Mouse (Mus musculus) heart, embryonic 16.5 days (tissue): ENCODE results near the gene Dock9. TPM values are rescaled to one million over a fixed set of nuclear protein-coding genes. Genes with fewer than 3 reads are reported as not detected.

Experiments
- ATAC-seq: fragments of 200-750 bp; cut with Nextera tagmentation; replicated peaks from 2 replicates; pipeline ENCODE4 v1.8.0; 2017; ENCODE audit warnings: moderate number of reproducible peaks; ENCODE audit not compliant: insufficient read depth, low FRiP score; ENCODE audit errors: extremely low read depth
- H3K27ac ChIP-seq: fragments of 300-500 bp; sonication (generic); 2 replicates; pipeline ENCODE4 v1.5.1; 2014; ENCODE audit warnings: mild to moderate bottlenecking, low read length, control low read depth, moderate library complexity
- H3K27me3 ChIP-seq: fragments of 300-500 bp; sonication (generic); 2 replicates; pipeline ENCODE4 v1.6.1; 2014; ENCODE audit warnings: low read length, mixed read lengths; ENCODE audit not compliant: control insufficient read depth, insufficient read depth
- H3K36me3 ChIP-seq: fragments of 300-500 bp; sonication (generic); 2 replicates; pipeline ENCODE4 v1.6.1; 2014; ENCODE audit not compliant: control insufficient read depth, insufficient read depth
- H3K4me1 ChIP-seq: fragments of 300-500 bp; sonication (generic); 2 replicates; pipeline ENCODE4 v1.6.1; 2014; ENCODE audit warnings: low read length, mixed read lengths; ENCODE audit not compliant: control insufficient read depth, insufficient read depth
- H3K4me2 ChIP-seq: fragments of 300-500 bp; sonication (generic); 2 replicates; pipeline ENCODE4 v1.6.1; 2014; ENCODE audit warnings: low read depth, mild to moderate bottlenecking, control low read depth, low read length
- H3K4me3 ChIP-seq: fragments of 300-500 bp; sonication (generic); 2 replicates; pipeline ENCODE4 v1.5.1; 2014; ENCODE audit warnings: mild to moderate bottlenecking, control low read depth, low read length
- H3K9ac ChIP-seq: fragments of 300-500 bp; sonication (generic); 2 replicates; pipeline ENCODE4 v1.6.1; 2014; ENCODE audit warnings: low read length, control low read depth
- H3K9me3 ChIP-seq: fragments of 300-500 bp; sonication (generic); replicated peaks from 2 replicates; pipeline ENCODE4 v1.6.1; 2016; ENCODE audit warnings: low read length; ENCODE audit not compliant: control insufficient read depth
- WGBS: fragments of 180-500 bp; shearing (Covaris S2); extraction: QIAGEN DNeasy Blood & Tissue Kit; methylation state at CpG from one replicate; pipeline ENCODE4 v1.1.7; 2014; 5-methylcytosine and 5-hydroxymethylcytosine counted together
- polyA plus RNA-seq: library from polyadenylated mRNA; unstranded; fragments of >200 nt; fragmentation: Nextera tagmentation; extraction: Ambion mirVana; gene quantifications from 2 replicates; pipeline ENCODE4 v1.2.1, GENCODE M21; 2015

Dock9 gene
- polyA plus RNA-seq: 5.1 and 6.0 TPM in 2 replicates

DNA sequence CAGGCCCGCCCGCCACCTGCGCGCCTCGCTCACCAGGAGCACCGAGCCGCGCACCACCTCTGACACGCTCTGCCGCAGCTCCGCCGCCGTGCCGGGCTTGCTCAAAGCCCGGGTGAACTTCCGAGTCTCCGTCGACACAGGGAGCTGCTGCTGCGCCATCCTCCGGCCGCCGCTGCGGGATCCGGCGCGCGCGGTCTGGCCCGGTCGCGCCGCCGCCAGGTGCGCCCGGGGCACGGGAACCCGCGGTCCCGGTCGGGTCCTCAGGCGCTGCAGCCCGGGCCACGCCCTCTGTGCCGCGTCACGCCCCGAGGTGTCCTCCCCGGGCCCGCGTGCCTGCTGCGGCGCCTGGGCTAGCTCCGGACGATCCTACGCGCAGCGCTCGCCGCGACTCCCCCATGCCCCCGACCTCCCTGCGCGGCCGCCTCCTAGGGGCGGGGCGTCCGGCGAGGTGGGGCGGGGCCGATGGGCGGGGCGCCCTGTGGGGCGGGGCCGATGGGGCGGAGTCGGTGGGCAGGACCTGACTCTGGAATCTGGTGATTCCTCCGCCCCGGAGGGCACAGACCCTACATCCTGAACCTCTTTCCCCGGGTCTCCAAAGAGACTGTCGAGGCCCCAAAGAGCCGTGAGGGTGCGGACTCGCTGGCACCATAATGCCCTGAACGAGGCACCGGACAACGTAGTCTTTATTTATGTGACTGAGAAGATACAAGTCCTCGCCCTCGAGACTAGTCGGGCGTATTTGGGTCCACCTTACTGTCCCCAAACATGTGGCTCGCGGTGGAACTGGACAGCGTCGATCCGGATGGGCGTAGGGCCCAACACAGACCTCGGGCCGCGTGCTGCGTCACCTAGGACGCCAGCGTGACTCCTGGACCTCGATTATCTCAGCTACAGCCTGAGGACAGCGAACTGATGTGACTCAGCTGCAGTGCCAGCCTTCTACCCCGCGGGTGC, at the start of gene Dock9:
TSS of gene Dock9 (minus strand) at position 381 of the 954 bp plus-strand sequence.
- Histone ChIP-seq H3K27me3 (0 out of 2 replicates have a peak, but pooled peaks cover 2% of the 10 kb centered on the region), H3K9ac (peak within 1 kb of the TSS; percentile 74), H3K4me1 (peaks cover 3% of the 10 kb centered on the region; the same call in 1 of the 2 replicates), H3K4me3 (peak within 1 kb of the TSS; percentile 80), H3K27ac (peak within 1 kb of the TSS; percentile 84), H3K36me3 (no peaks in the 10 kb centered on the region), H3K4me2 (peak within 1 kb of the TSS; percentile 94), H3K9me3 (no peaks in the 10 kb centered on the region)
- peak; percentile 89 for ATAC-seq
- 0% methylated on average over 90 of the region's 106 CpGs for WGBS

- 71% methylated on average over 8 of the region's 8 CpGs for whole genome bisulfite sequencing
- Histone ChIP-seq H3K27ac (no peak overlapping the region), H3K4me3 (no peak overlapping the region), H3K4me1 (no peaks in the 10 kb centered on the region), H3K36me3 (no peaks in the 10 kb centered on the region), H3K9ac (no peak overlapping the region), H3K27me3 (no peaks in the 10 kb centered on the region), H3K9me3 (peaks cover 6% of the 10 kb centered on the region; the same call in 1 of the 2 replicates), H3K4me2 (no peak overlapping the region)
- ATAC-seq: no peak
These were observed 46.8 kb upstream of the Dock9 start for GRCm38 (mm10) chr14:121844486-121844885.

GRCm38 (mm10) chr14:121840217-121840616, 42.6 kb upstream of the Dock9 start:
- Histone ChIP-seq H3K9ac (no peak overlapping the region), H3K36me3 (no peaks in the 10 kb centered on the region), H3K27me3 (no peaks in the 10 kb centered on the region), H3K4me1 (no peaks in the 10 kb centered on the region), H3K4me3 (no peak overlapping the region), H3K4me2 (no peak overlapping the region), H3K9me3 (peaks cover 25% of the 10 kb centered on the region), H3K27ac (no peak overlapping the region)
- 88% methylated on average over 8 of the region's 8 CpGs for WGBS
- no peak for ATAC-seq

DNA sequence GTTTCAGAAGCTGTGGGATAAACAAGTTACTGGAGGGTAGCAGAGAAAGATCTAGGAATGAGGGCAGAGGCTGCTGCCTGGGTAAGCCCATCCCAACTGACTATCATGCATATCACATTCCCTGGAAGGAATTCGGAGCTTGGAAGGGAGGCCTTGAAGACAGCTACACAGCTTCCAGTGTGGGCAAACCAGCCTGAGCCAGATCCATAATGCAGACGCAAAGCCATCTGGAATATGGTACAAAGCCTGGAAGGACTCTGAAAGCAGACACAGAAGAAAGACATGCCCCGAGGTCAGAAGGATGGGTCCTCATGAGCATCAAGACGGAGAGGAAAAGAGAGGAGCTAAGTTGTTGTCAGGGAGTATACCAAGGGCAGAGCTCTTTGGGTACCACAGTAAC, 40.5 kb upstream of the Dock9 start:
- H3K27me3 ChIP-seq: no peaks in the 10 kb centered on the region
- H3K27ac ChIP-seq: no peak overlapping the region
- no peaks in the 10 kb centered on the region for H3K4me1 ChIP-seq
- H3K4me2 ChIP-seq: no peak overlapping the region
- peaks cover 30% of the 10 kb centered on the region for H3K9me3 ChIP-seq
- H3K36me3 ChIP-seq: no peaks in the 10 kb centered on the region
- H3K9ac ChIP-seq: no peak overlapping the region
- 88% methylated on average over 4 of the region's 4 CpGs for WGBS
- no peak overlapping the region for H3K4me3 ChIP-seq
- no peak for ATAC-seq

GRCm38 (mm10) chr14:121833001-121833520, 35.4 kb upstream of the Dock9 start:
- no peaks in the 10 kb centered on the region for H3K4me1 ChIP-seq
- H3K36me3 ChIP-seq: no peaks in the 10 kb centered on the region
- ATAC-seq: no peak
- WGBS: 73% methylated on average over 2 of the region's 2 CpGs
- no peaks in the 10 kb centered on the region for H3K27me3 ChIP-seq
- H3K27ac ChIP-seq: no peak overlapping the region
- H3K9me3 ChIP-seq: peaks cover 13% of the 10 kb centered on the region
- no peak overlapping the region for H3K4me2 ChIP-seq
- no peak overlapping the region for H3K4me3 ChIP-seq
- H3K9ac ChIP-seq: no peak overlapping the region

DNA sequence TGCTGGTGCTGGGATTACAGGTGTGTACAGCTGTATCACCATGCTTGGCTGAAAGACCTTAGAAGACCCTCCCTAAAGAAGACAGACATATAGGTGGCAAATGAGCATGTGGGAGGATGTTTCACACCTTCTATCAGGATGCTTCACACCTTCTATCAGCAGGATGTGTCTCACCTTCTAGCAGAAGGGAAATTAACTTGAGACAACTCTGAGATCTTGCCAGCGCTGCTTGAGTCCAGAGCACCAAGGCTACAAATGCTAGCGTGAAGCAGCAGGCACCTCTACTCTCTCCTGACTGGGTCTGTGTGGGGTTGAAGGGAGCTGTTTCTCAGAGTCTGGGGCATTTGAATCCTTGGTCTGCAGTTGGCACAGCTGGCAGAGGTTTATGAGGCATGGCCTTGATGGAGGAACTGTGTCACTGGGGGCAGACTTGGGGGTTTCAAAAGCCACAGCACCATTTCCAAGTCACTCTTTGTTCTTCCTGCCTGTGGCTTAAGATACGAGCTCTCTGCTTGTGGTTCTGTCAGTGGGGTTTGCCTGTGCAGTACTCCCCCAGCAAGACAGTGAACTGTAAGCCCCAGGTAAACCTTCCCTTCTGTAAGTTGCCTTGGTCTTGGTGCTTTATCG, 32.3 kb upstream of the Dock9 start:
- 68% methylated on average over 4 of the region's 4 CpGs for WGBS

GRCm38 (mm10) chr14:121827091-121827490, 29.5 kb upstream of the Dock9 start:
- H3K4me2 ChIP-seq: no peak overlapping the region
- no peaks in the 10 kb centered on the region for H3K36me3 ChIP-seq
- no peak overlapping the region for H3K9ac ChIP-seq
- ATAC-seq: no peak
- peaks cover 7% of the 10 kb centered on the region for H3K4me1 ChIP-seq
- no peaks in the 10 kb centered on the region for H3K27me3 ChIP-seq
- 72% methylated on average over 7 of the region's 7 CpGs for WGBS
- H3K9me3 ChIP-seq: no peaks in the 10 kb centered on the region
- H3K4me3 ChIP-seq: no peak overlapping the region
- H3K27ac ChIP-seq: no peak overlapping the region

More for the DNA sequence above, 32.3 kb upstream of the Dock9 start:
- Histone ChIP-seq H3K27ac (no peak overlapping the region), H3K36me3 (no peaks in the 10 kb centered on the region), H3K4me3 (no peak overlapping the region), H3K4me2 (no peak overlapping the region), H3K9me3 (0 out of 2 replicates have a peak, but pooled peaks cover 2% of the 10 kb centered on the region), H3K9ac (no peak overlapping the region), H3K4me1 (peaks cover 4% of the 10 kb centered on the region; the same call in 1 of the 2 replicates), H3K27me3 (no peaks in the 10 kb centered on the region)
- ATAC-seq: no peak

DNA sequence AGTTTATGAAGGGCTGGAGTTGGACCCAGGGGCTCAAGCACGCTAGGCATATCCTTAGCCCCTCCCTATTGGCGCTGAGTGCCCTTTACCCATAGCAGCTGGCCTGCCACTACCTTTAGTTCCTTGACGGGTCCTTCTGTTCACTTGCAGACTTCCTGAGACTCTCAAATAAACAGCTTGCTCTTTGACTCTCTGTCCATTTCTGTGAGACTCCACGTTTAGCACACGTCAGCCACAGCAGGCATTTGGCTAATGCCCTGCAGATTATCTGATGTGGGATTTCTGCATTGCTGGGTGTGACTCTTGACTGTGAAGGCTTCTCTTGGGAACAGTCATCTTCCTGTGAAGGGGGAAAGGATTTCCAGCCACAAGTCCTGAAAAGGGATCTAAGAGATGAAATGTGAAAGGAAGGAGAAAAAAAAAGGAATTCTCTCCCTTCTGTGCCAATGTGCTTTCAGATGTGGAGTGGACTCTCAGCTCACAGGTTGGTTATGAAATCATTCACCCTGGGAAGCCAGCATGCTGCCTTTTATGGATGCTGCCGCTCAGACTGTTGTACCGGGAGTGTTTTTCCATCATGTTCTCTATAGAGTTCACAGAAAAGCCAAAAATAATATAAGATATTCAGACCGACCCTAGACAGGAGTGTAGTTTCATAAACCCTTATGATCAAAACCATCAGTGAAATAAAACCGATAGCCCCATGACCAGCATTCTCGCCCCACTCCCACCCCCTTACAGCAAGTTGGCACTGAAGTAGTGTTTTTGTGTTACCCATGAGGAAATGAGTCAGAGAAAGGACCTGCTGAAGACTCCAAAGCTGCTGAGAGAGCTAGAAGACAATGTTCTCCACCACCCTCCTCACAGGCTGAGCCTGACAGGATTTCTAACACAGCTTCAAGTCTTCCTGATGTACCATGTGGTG, 28.1 kb upstream of the Dock9 start:
- Histone ChIP-seq H3K4me3 (no peak overlapping the region), H3K9me3 (no peaks in the 10 kb centered on the region), H3K4me1 (peaks cover 7% of the 10 kb centered on the region), H3K36me3 (no peaks in the 10 kb centered on the region), H3K27me3 (no peaks in the 10 kb centered on the region), H3K27ac (peak overlapping the region; percentile 44), H3K4me2 (no peak overlapping the region), H3K9ac (no peak overlapping the region)
- no peak for ATAC-seq
- 57% methylated on average over 10 of the region's 10 CpGs for whole genome bisulfite sequencing
